Mouse (Mus musculus) MEL (cell line): ENCODE data around the gene Gpr15.

Source experiments
- BHLHE40 ChIP-seq: IDR thresholded peaks from 2 replicates; pipeline ENCODE4 v1.6.1; 2012; ENCODE audit warnings: low read depth, mild to moderate bottlenecking, inconsistent platforms, low read length, improper control_type of control experiment, borderline replicate concordance
- CTCF ChIP-seq, 3 experiments: IDR thresholded peaks in 2 of 3; conservative IDR thresholded peaks in 1 of 3; 2 replicates each; pipeline ENCODE4 v1.5.1; 2011 to 2012; ENCODE audit warnings: low read length in 3 of 3, low read depth in 2 of 3, mild to moderate bottlenecking in 2 of 3, improper control_type of control experiment in 1 of 3, inconsistent platforms in 1 of 3, mixed read lengths in 1 of 3, moderate library complexity in 1 of 3; ENCODE audit not compliant: control insufficient read depth in 1 of 3, insufficient read depth in 1 of 3, poor library complexity in 1 of 3, severe bottlenecking in 1 of 3
- E2F4 ChIP-seq: IDR thresholded peaks from 2 replicates; pipeline ENCODE4 v1.6.1; 2011; ENCODE audit warnings: low read depth, low read length, improper control_type of control experiment, borderline replicate concordance
- EP300 ChIP-seq, 2 experiments: IDR thresholded peaks; 2 replicates each; pipeline ENCODE4 v1.6.1; 2011; ENCODE audit warnings: improper control_type of control experiment in 2 of 2, low read length in 2 of 2, low read depth in 1 of 2, mild to moderate bottlenecking in 1 of 2
- ETS1 ChIP-seq: IDR thresholded peaks from 2 replicates; pipeline ENCODE4 v1.6.1; 2012; ENCODE audit warnings: low read depth, mild to moderate bottlenecking, inconsistent platforms, low read length, improper control_type of control experiment, moderate library complexity
- GATA1 ChIP-seq: IDR thresholded peaks from 2 replicates; pipeline ENCODE4 v1.6.1; 2011; ENCODE audit warnings: low read depth, low read length, improper control_type of control experiment
- KAT2A ChIP-seq: conservative IDR thresholded peaks from 2 replicates; pipeline ENCODE4 v1.6.1; 2012; ENCODE audit warnings: low read depth, low read length, improper control_type of control experiment, inconsistent platforms
- MAX ChIP-seq: IDR thresholded peaks from 2 replicates; pipeline ENCODE4 v1.6.1; 2011; ENCODE audit warnings: low read length, improper control_type of control experiment
- NELFE ChIP-seq: IDR thresholded peaks from 2 replicates; pipeline ENCODE4 v1.6.1; 2011; ENCODE audit warnings: low read depth, low read length, improper control_type of control experiment
- NRF1 ChIP-seq: IDR thresholded peaks from 2 replicates; pipeline ENCODE4 v1.6.1; 2014; ENCODE audit warnings: low read depth, mild to moderate bottlenecking, inconsistent platforms, low read length, improper control_type of control experiment, moderate library complexity; ENCODE audit not compliant: poor library complexity, insufficient read depth, severe bottlenecking
- POLR2A ChIP-seq, 2 experiments: IDR thresholded peaks; 2 replicates each; pipeline ENCODE4 v1.6.1; 2011 to 2012; ENCODE audit warnings: low read length in 2 of 2, mild to moderate bottlenecking in 2 of 2, control low read depth in 1 of 2, improper control_type of control experiment in 1 of 2, low read depth in 1 of 2, moderate library complexity in 1 of 2; ENCODE audit not compliant: control insufficient read depth in 1 of 2, insufficient read depth in 1 of 2, poor library complexity in 1 of 2
- SIN3A ChIP-seq: IDR thresholded peaks from 2 replicates; pipeline ENCODE4 v1.6.1; 2012; ENCODE audit warnings: low read length, improper control_type of control experiment, inconsistent platforms
- ZC3H11A ChIP-seq: IDR thresholded peaks from 2 replicates; pipeline ENCODE4 v1.6.1; 2012; ENCODE audit warnings: low read depth, mild to moderate bottlenecking, inconsistent platforms, low read length, improper control_type of control experiment
- ZMIZ1 ChIP-seq: IDR thresholded peaks from 2 replicates; pipeline ENCODE4 v1.6.1; 2012; ENCODE audit warnings: low read depth, mild to moderate bottlenecking, inconsistent platforms, low read length, improper control_type of control experiment, moderate library complexity

GRCm38 (mm10) chr16:58703382-58704124 lies 15.3 kb downstream of the Gpr15 start:
- TF ChIP-seq CTCF (IDR thresholded peaks at IDR 0.05 in 2 of 3, conservative IDR thresholded peaks at IDR 0.05 in 1 of 3; ENCODE audit: control insufficient read depth in 1 of 3, insufficient read depth in 1 of 3, low read depth in 2 of 3, low read length in 3 of 3, poor library complexity in 1 of 3, severe bottlenecking in 1 of 3) (no peak), NRF1 (no peak), ETS1 (no peak), GATA1 (no peak), SIN3A (no peak), E2F4 (no peak), NELFE (no peak), EP300 (IDR thresholded peaks at IDR 0.05; ENCODE audit: low read depth in 1 of 2, low read length in 2 of 2) (no peak), POLR2A (IDR thresholded peaks at IDR 0.05; ENCODE audit: control insufficient read depth in 1 of 2, insufficient read depth in 1 of 2, low read depth in 1 of 2, low read length in 2 of 2, poor library complexity in 1 of 2) (no peak), ZC3H11A (no peak), BHLHE40 (no peak), ZMIZ1 (no peak), KAT2A (no peak), MAX (no peak)
